Mouse (Mus musculus) lung, postnatal 36 days (tissue): Measurements from ENCODE around the gene Nup54.
A peak's percentile ranks its signal among the peaks of the same experiment; 100 is the strongest.

ENCODE experiments used
- DNase-seq: peaks from one replicate; pipeline ENCODE4 v3.0.0; 2022; ENCODE audit warnings: mixed read lengths

The Nup54 gene

GRCm38 (mm10) chr5:92435025-92435584, at the start of gene Nup54:
Gene Nup54, minus strand, starts transcription at chr5:92435219.
- DNase-seq = peak; percentile 98

DNA sequence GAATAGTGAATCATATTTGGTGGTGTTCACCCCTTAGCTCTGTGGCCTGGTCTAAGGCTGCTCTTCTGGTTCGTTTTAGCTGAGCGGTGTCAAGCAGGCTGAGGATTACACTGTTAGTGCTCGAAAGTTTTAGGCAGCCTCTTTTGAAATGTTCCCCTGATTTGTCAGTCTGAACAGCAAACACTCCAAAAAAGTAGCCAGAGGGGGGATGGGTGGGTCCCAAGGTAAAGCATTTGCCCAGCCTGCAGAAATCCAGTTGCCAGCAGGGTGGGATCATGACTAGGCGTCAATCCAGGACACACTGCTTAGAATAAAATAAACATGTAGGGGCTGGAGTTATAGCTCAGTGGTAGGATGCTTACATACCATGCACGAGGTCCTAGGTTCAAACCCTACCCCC, 37.8 kb upstream of the Nup54 start:
- DNase-seq = peak; percentile 58

GRCm38 (mm10) chr5:92471531-92471930, 36.5 kb upstream of the Nup54 start:
- DNase-seq = no peak

- DNase-seq = no peak
Measured at GRCm38 (mm10) chr5:92469201-92470130, 34.4 kb upstream of the Nup54 start.

DNA sequence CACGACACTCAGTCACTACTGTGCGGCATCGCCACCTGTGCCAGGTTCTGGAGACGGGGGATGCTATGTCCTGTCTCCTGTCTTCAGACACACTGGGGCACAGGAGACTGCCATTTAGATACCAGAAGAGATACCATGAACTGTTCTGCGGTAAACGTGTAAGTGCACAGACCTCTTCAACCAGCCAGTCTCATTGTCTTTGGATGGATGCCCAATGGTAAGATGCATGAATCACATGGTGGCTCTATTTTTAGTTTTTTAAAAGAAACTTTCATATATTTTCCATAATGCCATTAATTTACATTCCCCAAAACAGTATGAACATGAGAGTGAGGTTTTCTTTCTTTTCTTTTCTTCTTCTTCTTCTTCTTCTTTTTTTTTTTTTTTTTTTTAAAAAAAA, 33.2 kb upstream of the Nup54 start:
- DNase-seq = no peak

- DNase-seq = peak; percentile 39
Measured at GRCm38 (mm10) chr5:92467102-92467766, 32.2 kb upstream of the Nup54 start.

GRCm38 (mm10) chr5:92465511-92465910, 30.5 kb upstream of the Nup54 start:
- no peak for DNase-seq

DNA sequence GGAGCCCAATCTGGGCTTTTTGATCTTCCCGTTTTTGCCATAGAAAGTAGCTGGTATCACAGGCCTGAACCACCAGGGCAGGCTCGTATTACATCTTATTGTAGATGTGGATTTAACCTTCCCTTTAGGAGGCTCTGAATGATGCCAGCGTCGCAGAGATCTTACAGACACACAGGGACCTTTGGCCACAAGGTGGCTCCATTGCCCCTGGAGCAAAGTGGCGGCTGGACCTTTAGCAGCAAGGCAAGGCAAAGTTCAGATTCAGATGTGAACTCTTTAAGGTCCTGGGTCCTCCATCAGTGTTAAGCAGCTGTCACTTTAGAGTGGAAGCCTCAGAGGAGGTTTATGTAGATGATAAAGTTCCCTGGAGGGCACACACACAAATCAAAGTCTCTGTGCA, 26.3 kb upstream of the Nup54 start:
- peak; percentile 89 for DNase-seq

GRCm38 (mm10) chr5:92458726-92459125, 23.7 kb upstream of the Nup54 start:
- DNase-seq = no peak

GRCm38 (mm10) chr5:92457410-92457809, 22.4 kb upstream of the Nup54 start:
- no peak for DNase-seq

- DNase-seq = no peak
Measured at GRCm38 (mm10) chr5:92452876-92453275, 17.9 kb upstream of the Nup54 start.

DNA sequence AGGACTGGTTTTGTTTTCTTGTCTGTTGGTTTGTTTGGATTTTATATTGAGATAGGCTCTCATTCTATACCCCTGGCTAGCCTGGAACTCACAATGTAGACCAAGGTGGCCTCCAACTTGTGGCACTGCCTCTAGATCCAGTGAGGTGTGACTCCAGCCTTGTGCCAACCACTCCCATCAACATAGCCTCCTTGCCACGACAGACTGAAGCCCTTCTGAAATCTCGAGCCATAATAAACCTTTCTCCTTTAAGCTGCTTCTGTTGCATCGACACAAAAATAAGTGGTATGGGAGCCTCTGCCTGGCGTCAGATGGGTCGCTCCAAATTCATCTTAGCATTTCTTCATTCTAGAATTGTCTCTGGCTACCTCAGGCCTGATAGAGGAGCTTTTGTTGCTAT, 11.7 kb upstream of the Nup54 start:
- DNase-seq = no peak

DNA sequence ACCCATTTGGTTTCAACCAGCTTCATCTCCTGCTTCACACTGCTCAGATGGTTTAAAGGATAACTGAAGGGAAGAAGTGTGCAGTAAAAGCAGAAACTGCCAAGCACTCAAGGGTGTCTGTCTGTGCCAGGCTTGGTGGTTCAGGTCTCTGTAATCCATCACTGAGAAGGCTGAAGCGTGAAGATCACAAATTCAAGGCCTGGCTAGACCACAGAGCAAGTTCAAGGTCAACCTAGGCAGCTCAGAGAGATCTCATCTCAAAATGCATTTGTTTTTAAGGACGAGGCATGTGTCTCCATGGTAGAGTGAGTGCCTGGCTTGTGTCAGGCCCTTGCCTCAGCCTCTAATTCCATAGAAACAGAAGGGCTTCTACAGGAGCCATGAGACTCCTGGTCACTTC, 10.0 kb upstream of the Nup54 start:
- DNase-seq = no peak

GRCm38 (mm10) chr5:92442914-92443313, 7.9 kb upstream of the Nup54 start:
- DNase-seq = no peak

- peak; percentile 47 for DNase-seq
Measured at GRCm38 (mm10) chr5:92441494-92441893, 6.5 kb upstream of the Nup54 start.

DNA sequence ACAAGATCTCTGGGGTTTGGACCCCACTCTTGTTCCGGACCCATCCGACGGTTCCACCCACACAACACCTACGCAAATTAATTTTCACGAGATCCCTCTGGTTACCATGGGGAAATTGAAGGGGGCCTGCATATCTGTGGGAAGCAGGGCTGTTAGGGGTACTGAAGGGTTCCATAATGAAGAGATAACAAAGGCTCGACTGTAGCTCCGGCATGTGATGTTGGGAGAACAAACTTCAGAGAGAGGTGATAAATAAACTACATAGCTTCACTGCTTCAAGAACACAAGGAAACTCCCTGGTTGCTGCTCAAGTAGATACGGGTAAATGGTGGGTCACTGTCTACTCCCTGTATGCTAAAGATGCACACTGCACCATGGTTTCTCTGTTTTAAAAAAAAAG, 3.5 kb upstream of the Nup54 start:
- no peak for DNase-seq

DNA sequence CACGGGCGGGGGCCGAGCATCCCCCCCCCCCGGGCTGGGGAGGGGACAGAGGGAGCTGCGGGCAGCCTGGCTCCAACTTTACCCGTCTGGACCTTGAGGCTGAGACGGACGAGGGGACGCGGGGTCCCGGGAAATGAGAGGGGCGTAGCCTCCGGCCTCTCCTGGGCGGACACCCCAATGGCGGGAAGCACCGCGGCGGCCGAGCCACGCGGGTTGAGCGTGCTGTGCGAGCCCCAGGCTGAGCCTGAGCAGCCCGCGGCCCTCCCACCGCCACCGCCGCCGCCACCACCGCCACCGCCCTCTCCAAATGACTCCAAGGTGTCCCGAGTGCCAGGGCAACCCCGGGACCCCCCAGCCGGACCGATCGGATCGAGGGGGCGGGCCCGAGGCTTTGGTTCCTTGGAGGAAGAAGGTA, 441 bp downstream of the Nup54 start:
- peak; percentile 22 for DNase-seq

DNA sequence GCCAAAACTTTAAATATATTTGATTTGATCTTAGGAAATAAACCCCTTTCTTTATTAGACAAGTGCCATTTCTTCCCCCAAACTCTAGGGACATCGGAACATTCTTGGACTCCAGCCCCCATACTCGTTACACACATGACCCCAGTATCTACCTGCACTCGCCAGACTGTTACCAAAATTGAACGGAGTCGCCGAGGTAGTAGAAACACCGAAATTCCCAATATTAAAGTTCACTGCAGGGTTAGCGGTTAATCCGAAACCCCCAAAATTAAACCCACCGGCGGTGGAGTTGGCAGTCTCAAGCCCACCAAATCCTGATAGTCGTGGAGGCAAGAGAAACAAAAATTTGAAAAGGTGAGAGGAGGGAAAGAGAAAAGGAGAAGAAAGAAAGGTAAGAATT, 949 bp downstream of the Nup54 start:
- DNase-seq = no peak

GRCm38 (mm10) chr5:92431611-92432010, 3.4 kb downstream of the Nup54 start:
- DNase-seq = no peak

GRCm38 (mm10) chr5:92430723-92431122, 4.3 kb downstream of the Nup54 start:
- DNase-seq = no peak

- DNase-seq = no peak
Measured at GRCm38 (mm10) chr5:92424126-92424525, 10.9 kb downstream of the Nup54 start.

DNA sequence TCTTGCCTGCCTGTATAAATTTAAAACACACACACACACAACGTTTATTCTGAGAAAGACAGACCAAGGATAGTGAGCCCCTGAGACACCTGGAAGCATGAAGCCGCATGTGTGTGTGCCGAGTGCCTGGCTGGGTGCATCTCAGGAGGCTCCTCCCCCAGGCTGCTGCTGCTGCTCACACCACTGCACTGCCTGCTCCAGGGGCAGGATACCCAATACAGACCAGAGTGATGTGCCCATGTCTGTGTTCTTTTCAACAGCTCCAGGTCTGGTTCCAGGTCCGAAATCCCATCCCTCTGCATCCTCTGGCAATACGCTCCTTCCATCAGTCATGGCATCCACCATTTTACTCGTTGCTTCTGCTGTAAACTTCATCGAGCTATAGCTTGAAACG, 21.0 kb downstream of the Nup54 start:
- DNase-seq = no peak

GRCm38 (mm10) chr5:92413271-92413981, 21.6 kb downstream of the Nup54 start:
- no peak for DNase-seq
